Mouse (Mus musculus) retina, postnatal 1 day (tissue): ENCODE measurements around the gene Psd4.

Source experiments
- DNase-seq: peaks from one replicate; pipeline ENCODE4 v3.0.0-alpha.2; 2012

Gene Psd4

DNA sequence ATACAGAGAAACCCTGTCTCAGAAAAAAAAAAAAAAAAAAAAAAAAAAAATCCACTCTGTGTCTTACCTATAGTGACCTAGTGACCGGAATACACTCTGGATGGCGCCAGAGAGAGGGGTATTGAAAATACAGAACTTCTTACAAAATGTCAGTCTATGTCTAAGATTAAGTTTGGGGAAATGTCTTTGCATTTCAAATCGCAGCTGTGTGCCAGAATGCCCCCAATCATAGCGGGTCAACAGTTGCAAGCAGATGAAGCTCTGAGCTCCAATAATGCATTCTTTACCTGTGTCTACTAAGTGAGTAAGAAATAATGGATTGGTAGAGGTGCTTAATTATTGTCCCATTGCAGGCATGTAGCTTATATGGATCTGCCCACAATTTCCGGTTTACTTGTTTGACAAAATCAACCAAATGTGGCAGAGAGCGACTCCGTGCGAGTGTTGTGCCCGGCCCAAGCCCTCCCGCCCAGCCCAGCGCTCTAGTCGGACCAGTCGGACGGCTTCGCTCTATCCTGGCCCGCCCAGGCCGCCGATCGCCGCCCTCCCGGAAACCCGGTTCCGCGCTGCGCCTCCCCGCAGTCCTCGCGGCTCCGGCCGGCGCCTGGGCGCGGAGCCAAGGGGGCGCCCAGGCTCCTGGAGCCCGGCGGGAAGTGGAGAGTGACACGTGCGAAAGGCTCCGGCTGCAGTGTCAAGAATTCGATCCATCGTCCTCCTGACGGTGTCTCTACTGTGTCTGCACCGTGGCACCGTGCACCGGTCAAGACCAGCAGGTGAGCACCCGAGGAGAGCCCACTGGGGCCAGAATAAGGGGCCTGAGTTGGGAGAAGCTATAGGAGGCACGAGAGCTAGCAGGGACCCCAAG is at the start of gene Psd4:
Gene Psd4, plus strand, starts transcription at position 551 of the 865 bp plus-strand sequence.
- DNase-seq = peak; percentile 76

DNA sequence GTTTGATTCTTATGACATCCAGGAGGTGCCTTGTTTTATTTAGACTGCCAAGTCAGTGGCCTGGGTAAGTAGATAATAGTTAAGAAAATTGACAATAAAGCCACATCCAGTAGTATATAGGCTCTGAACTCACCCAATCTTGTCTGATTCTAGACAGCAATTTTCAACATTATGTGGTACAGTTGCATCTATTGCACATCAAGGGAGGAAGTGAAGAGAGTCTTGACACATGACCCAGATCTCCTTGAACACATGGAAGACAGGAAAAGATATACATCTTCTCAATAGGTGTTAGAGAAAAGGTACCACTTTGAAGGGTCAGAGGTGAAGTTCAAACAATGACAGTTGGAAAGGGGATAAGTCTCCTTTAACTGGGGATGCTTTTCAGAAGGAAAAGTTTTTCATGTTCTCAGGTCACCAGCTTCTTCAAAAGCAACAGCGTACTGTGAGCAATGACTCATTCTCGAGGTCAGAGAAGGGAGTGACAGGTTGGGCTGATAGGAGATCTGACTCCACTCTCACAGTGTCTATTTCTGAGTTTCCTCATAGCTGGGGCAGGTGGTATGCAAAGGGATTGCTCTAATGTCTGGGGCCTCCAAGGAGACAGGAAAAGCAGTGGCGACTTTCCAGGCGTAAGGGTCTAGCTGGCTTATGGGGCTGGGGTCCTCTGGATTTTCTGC is 49.3 kb upstream of the Psd4 start:
- no peak for DNase-seq

DNA sequence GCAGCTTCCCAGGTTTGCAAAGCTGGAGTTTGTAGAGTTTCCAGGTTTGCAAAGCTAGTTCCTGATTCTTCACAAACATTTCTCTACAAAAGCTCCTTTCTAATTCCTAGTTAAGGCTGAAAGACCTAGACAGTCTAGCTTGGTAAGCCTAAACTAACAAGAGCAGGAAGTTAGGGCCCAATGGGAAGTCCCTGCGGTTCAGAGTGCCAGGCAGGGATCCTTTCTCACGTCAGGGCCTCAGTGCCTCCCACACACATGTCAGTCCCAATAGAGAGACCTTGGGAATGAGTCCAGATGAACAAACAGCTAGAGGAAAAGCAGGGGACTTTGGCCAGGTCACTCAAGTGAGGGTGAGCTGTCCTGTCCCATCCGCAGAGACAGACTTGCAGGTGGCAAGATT is 32.0 kb upstream of the Psd4 start:
- no peak for DNase-seq

DNA sequence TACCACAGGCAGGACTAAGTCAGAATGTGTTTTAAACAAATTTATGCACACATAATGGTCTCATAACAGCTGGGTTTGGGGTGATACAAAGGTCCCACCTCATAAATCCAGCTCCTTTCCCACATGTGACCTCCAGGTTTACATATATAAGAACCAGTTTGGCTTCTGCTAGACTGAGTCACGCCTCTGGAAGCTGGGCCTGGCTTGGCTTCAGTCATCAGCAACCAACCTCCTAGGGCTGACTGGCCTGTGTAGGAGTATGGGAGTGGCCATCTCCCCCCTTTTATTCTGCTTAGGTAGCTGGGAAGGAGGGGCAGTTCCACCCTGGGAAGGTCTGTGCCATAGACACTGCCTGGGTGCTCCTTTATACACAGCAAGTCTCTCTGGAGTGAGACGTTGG is 30.8 kb upstream of the Psd4 start, which contains the start of gene Il1rn:
Gene Il1rn, plus strand, starts transcription at position 309 of the 400 bp plus-strand sequence.
- no peak for DNase-seq

DNA sequence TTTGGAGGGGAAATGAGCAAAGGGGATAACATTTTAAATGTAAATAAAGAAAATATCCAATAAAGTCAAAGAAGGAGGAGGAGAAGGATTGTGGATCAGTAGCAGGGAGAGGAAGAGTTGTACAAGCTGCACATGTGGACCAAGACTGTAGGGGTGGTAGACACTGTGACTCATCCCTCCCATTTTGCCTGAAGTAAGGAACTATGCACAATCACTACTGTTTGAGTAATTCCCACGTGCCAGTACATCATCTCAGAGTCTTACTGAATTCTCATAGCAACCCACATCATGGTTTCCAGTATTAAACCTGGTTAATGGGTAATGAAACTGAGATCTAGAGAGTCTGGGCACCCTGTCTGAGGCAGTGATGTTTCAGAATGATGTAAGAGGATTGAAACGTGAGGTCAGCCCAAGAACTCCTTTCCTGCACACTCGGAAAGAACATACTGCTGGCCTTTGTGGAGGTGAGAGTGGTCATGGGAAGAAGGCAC is 25.9 kb upstream of the Psd4 start:
- no peak for DNase-seq

DNA sequence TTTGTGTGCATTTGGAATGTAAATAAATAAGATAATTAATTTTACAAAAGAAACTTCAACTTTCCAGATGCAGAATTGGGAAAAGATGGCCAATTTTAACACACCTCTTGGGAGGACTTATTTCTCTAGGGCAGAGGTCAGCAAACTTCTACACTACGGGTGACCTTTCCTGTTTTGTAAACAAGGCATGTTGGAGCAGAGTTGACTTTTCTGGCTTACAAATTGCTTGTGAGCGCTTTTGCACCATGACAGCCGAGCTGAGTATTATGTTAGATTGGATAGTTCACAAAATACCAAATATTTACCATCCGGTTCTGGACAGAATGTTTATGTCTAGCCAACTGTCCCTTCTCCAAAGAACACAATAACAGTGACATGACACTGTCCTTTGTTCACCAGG is 22.8 kb upstream of the Psd4 start:
- DNase-seq = no peak

DNA sequence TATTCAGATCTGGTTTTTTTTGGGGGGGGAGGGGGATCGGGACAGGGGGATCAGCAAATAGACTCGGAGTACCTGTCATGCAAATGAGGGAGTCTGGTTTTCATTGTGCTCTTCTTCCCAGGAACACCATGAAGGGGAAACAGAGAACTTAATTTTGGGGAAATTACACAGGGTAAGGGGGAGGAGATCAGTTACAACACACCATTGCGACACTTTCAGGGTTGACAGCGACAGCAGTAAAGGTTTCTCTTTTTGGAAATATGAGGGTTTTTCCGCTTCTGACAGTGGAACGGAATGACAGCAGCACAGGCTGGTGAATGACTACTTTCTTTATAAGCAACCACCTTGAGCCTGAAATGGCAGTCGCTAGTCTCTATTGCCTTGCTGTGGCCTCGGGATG is 22.3 kb upstream of the Psd4 start:
- no peak for DNase-seq

DNA sequence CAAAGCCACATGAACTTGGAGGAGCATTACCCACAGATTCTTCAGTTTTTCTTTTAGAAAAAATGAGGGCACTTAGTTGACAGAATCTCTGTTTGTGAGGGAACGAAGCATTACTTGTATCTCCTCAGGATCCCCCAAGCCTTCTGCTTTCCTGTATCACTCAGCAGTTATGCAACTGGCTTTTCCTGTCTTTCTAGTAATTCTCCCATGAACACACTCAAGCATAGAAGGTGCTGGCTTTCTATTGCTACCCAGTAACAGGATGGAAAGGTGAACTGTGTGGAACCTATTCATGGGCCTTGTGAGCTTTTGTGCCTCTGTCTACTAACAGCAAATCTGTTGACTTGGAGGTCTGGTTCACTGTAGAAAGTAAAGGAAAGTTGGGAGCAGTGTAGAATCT is 19.5 kb upstream of the Psd4 start:
- DNase-seq = no peak

DNA sequence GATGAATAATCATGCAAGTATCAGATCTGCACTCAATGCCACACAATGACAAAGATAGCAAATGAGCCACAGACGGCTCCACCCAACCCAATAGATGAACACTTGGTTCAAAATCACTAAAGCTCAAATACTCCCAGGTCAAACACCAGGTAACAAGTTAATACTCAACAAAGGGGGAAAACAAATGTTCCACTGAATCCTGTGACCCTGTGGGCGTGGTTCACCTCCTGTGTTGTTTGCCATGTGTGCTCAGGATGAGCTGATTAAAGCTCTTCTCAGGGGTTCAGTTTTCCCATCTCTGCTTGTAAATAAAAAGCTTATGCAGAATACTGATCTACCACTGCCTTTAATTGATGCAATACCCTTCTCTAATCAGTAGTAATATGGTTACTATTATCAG is 16.2 kb upstream of the Psd4 start:
- DNase-seq = no peak

DNA sequence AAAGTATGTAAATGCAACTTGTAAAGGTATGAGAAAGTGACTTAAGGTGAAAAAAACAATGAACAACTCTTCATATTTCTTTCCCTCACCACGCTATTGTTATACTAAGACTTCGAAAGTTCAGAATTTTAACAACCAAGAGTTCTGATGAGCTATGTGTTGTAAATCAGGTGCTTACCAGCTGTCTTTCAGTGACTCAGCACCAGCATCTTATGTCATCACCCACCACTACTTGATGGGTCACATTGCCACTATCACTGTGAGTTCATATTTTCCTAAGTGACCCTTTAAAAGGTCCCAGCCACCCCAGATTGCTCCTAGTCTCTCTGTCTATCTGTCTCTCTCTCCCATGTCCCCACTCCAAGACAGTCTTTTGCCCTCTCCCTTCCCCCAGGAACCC is 14.3 kb upstream of the Psd4 start:
- DNase-seq = no peak

DNA sequence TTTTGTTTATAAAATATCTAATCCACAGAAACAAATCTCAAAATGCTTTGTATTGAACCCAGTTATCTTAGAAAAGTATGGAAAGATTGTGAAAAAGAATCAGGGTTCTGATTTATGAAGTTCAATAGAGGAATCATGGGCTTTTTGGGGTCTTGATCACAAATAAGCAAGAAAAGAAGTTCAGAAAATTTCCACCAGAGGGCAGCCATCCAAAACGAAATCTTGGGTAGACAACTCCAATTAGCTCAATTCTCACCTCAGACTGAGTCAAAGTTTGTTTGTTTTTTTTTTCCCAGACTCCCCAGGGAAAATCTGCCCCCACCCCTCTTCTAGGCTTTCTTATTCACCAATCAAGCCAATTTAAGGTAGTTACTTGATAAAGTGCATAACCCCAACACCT is 9.7 kb upstream of the Psd4 start:
- DNase-seq = peak; percentile 59

DNA sequence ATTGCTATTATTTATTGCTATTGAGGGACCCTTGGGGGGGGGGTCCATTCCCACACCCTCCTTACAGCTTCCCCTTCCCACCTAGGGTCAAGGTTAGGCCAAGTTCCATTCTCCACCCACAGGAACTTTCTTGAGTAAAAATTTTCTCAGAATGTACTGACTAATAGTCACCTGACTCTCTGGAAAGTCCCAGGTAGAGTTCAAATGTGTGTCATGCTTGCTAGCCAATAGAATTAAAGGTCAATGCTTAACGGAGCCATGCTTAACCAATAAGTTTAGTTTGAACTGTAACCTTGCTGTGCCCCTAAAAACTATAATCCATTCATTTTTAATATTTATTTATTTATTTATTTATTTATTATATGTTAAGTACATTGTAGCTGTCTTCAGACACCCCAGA is 8.0 kb upstream of the Psd4 start:
- no peak for DNase-seq

DNA sequence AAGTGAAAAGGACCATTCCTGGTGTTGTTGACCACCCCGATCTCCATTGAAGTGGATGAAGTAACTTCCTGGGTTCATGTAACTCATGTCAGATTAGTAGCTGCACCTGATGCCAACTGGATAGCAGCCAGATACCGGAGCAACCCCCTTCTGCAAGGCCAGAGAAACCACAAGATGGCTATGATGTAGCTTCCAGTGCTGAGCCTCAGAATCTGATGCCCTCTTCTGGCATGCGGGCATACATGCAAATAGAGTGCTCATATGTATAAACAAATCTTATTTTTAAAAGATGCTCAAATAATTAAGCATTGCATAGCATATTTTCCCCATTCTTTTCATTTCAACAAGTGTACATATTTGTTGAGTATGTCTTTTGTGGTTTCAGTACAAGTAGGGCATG is 3.6 kb upstream of the Psd4 start:
- DNase-seq = no peak

DNA sequence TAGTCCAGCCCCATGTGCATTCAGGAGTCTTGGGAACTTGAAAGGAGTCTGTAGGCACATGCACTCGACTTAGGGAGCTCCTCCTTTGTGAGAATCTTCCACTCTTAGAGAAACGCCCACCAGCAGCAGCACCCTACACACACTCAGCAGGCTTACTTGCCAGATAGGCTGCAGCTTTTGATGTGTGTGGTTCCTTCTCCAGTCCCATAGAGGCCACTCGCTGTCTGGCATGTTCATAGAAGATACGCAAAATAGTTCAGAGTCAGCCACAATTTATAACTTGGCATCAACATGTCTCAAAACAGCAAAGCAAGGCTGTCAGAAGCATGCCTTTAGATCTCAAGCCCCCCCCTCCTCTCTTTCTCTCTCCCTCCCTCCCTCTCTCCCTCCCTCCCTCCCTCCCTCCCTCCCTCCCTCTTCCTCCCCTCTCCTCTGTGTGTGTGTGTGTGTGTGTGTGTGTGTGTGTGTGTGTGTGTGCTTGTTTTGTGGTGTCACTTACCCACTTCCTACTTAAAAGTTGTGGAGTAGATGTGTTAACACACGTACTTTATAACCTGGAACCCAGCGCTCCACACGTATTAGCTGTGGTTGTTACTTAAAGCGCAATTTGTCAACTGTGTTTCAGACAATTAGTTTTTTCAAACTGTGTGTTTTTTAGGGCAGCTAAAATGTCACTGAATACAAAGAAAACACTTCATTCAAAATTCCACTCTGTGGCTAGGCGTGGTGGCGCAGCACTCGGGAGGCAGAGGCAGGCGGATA is 985 bp upstream of the Psd4 start:
- no peak for DNase-seq

DNA sequence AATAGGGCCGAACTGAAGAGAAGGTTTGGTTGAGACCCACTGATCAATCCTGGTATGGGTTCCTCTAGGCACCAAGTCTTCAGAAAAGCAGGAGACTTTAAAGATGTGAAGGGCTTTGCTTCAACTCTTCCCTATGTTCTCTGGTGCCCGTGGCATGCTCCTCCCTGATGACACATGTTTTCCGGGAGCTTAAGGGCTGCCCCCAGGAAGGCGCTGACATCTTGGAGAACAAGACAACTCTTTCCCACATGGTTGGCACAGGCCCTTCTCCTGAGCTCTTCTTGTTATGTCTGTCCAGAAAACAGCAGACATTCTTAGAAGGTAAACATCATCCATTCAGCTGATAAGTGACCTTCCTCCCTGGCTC is 498 bp downstream of the Psd4 start:
- DNase-seq = no peak

DNA sequence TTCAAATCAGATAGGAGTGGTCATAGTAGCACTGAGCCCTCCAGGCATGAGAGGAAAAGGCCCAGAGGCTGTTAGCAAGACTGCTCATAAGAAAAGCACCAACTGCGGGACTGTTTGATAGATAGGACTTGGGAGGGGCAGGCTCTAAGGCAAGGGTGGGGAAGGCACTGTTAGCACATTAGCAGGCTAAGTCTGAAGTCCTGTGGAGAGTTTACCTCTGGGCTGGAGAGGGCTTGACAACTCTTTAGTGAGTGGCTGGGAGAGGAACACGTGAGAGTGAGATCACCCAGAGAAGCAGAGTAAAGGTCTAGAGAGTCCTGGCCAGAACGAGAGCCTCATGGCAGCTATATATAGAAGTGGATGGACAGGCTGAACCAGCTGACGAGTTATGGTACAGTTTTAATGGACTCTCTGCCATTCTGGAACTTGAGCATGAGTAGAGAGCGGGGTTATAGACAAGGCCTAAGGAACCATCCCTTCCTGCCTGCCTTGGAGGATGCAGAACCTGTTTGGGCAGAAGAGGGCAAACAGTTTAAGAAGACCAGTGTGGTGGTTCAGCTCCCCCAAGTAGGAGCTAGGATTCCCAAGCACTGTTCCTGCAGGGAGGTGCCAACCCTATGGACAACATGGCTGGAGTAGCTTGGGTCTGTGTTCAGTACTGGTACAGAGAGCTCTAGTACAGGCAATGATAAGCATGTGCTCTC is 11.5 kb downstream of the Psd4 start:
- no peak for DNase-seq

DNA sequence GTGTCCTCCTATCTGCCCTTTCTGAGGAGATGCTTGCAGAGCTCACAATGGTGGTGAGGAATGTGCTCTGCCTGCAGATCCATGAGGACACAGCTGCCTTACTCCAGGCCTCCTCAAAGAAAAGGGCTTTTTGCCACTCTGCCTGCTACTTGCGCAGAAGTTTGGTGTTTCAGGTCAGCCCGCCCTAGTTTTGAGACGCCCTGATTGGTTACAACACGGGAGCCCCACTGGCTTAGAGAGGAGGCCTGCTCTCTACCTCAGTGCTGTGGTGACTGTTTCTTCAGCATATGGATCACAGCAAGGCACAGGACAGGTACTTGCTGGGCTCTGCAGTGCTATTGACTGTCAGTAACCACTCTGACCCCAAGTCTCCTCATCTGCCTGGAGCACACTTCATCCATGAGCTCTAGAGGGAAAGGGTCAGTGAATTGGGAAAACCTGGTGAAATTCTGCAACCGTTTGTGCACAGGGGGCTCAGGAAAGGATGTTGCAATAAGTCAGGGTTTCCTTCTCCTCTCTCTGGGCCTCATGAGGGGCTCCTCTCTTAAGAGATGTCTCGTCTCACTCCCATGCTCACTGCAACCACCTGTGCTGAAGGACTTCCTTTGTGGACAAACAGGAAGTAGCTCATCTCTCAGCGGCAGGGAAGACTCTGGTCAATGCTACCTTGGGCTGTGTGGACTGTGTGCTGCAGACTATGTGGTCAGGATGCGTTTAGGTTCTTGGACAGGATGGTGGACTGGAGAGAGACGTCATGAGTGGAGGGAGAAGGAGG is 15.3 kb downstream of the Psd4 start:
- no peak for DNase-seq

DNA sequence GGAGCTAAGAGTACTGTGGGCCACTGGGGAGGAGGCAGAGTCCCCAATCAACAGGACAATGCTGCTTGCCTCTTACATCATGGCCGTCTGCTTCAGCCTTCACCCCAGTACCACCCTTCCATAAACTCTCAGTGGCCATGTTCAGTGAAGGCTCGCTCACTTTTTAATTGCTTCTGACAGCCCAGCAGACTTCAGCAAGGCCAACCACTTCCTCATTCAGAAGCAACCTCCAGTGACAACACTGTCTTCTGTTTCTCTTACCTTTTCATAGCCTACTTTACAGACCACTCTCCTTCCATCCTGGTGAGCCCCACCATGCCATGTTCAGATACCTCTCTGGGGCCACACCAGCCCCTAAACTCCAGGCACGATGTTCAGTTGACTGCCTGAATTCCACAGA is 16.3 kb downstream of the Psd4 start:
- DNase-seq = no peak

DNA sequence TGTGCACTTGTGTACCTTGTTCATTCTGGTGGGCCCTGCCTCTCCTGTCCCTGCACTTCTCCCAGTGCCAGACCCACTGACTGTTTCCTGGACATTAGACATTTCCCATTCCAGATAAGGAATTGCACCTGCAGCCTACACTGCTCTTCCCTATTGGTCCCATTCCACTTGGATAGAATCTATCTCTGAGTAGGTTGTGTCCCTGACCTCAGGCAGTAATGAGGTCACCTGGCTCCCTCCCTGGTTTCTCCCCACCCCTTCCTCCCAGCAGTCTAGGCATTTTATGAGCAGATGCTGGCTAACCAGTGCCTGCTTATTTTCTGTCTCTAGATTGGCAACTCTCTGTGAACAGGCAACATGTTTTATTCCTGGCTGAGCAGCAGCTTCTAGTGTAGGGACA is 17.0 kb downstream of the Psd4 start:
- DNase-seq = no peak

DNA sequence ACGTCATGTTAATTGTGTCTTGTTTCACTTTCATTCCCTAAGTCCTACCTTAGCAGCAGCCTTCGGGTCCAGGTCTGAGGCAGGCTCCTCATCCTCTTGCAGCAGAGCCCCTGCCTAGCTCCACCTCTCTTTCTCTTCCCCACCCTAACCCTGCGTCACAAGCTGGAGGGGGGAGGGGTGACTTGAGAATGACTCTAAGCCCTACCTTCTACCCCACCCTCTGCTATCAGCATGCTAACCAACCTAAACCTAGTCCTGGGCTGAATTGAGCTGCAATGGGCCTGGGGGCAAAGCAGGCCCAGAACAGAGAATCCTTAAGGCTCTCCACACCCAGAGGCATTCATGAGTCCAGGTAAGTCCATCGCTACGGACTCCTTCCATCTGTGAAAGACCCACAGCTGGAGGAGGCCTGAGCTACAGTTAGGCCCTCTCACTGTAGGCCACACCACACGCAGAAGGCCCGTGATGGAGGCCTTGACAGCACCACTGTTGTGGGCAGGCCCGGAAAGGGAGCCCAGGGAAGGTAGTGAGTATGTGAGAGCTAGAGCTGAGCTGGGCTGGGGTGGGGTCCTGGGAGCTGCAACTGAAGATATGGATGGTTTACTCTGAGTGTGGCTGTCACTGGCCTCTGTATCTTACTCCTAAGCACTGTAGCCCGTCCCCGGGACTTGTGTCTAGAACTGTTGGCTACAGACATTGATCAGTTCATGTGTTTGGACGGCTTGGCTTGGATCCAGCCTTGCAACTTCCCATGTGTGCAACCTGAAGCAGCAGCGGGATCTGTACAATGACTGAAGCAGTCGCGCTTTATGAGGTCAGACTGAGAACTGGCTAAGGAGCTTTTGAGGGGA is 18.0 kb downstream of the Psd4 start:
- no peak for DNase-seq
